ENCODE assay signal across 8 mouse cellular contexts in genomic region chr8:84968650-84969049, GRCm38 (mm10). TPM values are rescaled to one million over a fixed set of nuclear protein-coding genes. Genes with fewer than 3 reads are reported as not detected.
DNase-seq lines count a peak whose midpoint lies in the region; ATAC-seq and TF ChIP-seq lines count a peak whose summit lies in the region.

No protein-coding gene starts in this region.

- H3K27me3 ChIP-seq in G1E (ENCODE audit: insufficient read depth, low read length) = no peaks in the 10 kb centered on the region
- H3K27me3 ChIP-seq in heart, embryonic 16.5 days (ENCODE audit: control insufficient read depth, insufficient read depth, low read length) = no peaks in the 10 kb centered on the region
- no peaks in the 10 kb centered on the region for H3K27me3 ChIP-seq in liver, postnatal 0 days (ENCODE audit: insufficient read depth, low read length)

- ATAC-seq in G1E (ENCODE audit: extremely low read depth, insufficient number of reproducible peaks, low FRiP score, poor library complexity, severe bottlenecking) = no peak
- ATAC-seq in heart, embryonic 16.5 days (replicated peaks; ENCODE audit: extremely low read depth, insufficient read depth, low FRiP score) = no peak
- no peak for ATAC-seq in liver, postnatal 0 days

- no peak for TF ChIP-seq CTCF in G1E (IDR thresholded peaks at IDR 0.05; ENCODE audit: low read depth, low read length)
- TF ChIP-seq CTCF in liver, postnatal 0 days (IDR thresholded peaks at IDR 0.05; ENCODE audit: low read depth) = no peak

- peaks cover 81% of the 10 kb centered on the region for H3K4me1 ChIP-seq in G1E (ENCODE audit: insufficient read depth, low read depth, low read length)
- H3K4me1 ChIP-seq in heart, embryonic 16.5 days (ENCODE audit: control insufficient read depth, insufficient read depth, low read length) = peaks cover 33% of the 10 kb centered on the region
- H3K4me1 ChIP-seq in liver, postnatal 0 days (ENCODE audit: insufficient read depth) = peaks cover 45% of the 10 kb centered on the region

- DNase-seq in heart, adult 11 months = peak; percentile 95
- no peak for DNase-seq in heart, postnatal 25 days (ENCODE audit: low spot score)
- DNase-seq in G1E (ENCODE audit: low spot score) = no peak
- no peak for DNase-seq in liver, postnatal 0 days
- DNase-seq in urinary bladder, postnatal 25 days (ENCODE audit: low spot score) = no peak
- no peak for DNase-seq in adrenal gland, postnatal 25 days
- no peak for DNase-seq in lung, postnatal 36 days

- TF ChIP-seq EP300 in liver, postnatal 0 days (IDR thresholded peaks at IDR 0.05; ENCODE audit: low read depth) = no peak

- H3K36me3 ChIP-seq in G1E (replicated peaks) = peaks cover 59% of the 10 kb centered on the region
- H3K36me3 ChIP-seq in heart, embryonic 16.5 days (ENCODE audit: control insufficient read depth, insufficient read depth) = peaks cover 9% of the 10 kb centered on the region
- H3K36me3 ChIP-seq in liver, postnatal 0 days (replicated peaks; ENCODE audit: insufficient read depth, low read length) = peaks cover 26% of the 10 kb centered on the region

- WGBS in heart, embryonic 16.5 days = 19% methylated on average over 2 of the region's 2 CpGs
- WGBS in liver, postnatal 0 days (ENCODE audit: insufficient replicate concordance) = 12% methylated on average over 2 of the region's 2 CpGs

- intact Hi-C loops in heart, postnatal 25 days (cut with DNase I) = no loop called here

- H3K9ac ChIP-seq in heart, embryonic 16.5 days (ENCODE audit: low read length) = peak overlapping the region; percentile 88
- peak overlapping the region; percentile 91 for H3K9ac ChIP-seq in liver, postnatal 0 days (replicated peaks)

- H3K9me3 ChIP-seq in G1E (replicated peaks) = no peaks in the 10 kb centered on the region
- H3K9me3 ChIP-seq in heart, embryonic 16.5 days (replicated peaks; ENCODE audit: control insufficient read depth, low read length) = no peaks in the 10 kb centered on the region
- H3K9me3 ChIP-seq in liver, postnatal 0 days (ENCODE audit: low read length) = no peaks in the 10 kb centered on the region

- peak overlapping the region; percentile 78 for H3K4me3 ChIP-seq in G1E (ENCODE audit: low read depth, low read length)
- H3K4me3 ChIP-seq in heart, embryonic 16.5 days (ENCODE audit: low read length) = peak overlapping the region; percentile 74
- peak overlapping the region; percentile 83 for H3K4me3 ChIP-seq in liver, postnatal 0 days (ENCODE audit: low read depth, low read length)

- peak overlapping the region; percentile 86 for H3K4me2 ChIP-seq in heart, embryonic 16.5 days (ENCODE audit: low read depth, low read length)
- H3K4me2 ChIP-seq in liver, postnatal 0 days (ENCODE audit: low read depth, low read length) = peak overlapping the region; percentile 96

- peak overlapping the region; percentile 84 for H3K27ac ChIP-seq in heart, embryonic 16.5 days (ENCODE audit: low read length)
- peak overlapping the region; percentile 98 for H3K27ac ChIP-seq in liver, postnatal 0 days (ENCODE audit: low read depth)

RNA-seq across cellular contexts. Expression of gene Gm49661, which starts 0.6 kb away (rescaled TPM):
- total RNA-seq in heart, postnatal 25 days (2021) = not detected
- total RNA-seq in G1E (2014; fragmentation: Nextera tagmentation) (not detected in 2 replicates), G1E (2017) (not detected in 2 replicates)
- not detected in 2 replicates for polyA plus RNA-seq in G1E (2012)
- not detected in 2 replicates for polyA plus RNA-seq in heart, embryonic 16.5 days (2015; fragmentation: Nextera tagmentation; extraction: Ambion mirVana)
- polyA plus RNA-seq in liver, postnatal 0 days (2015; fragmentation: Nextera tagmentation; extraction: Ambion mirVana) = 0.89 TPM in 1 of 2 replicates, not detected in the other
- total RNA-seq in adrenal gland, postnatal 25 days (2021) = 4.4 TPM in 1 of 2 replicates, not detected in the other

RNA-seq across cellular contexts. Expression of gene Prdx2, which starts 0.7 kb away (rescaled TPM):
- total RNA-seq in heart, postnatal 25 days (2021) = 100 to 1,000 TPM; 650 to 659 TPM
- total RNA-seq in G1E (2014; fragmentation: Nextera tagmentation) = 134 and 185 TPM in 2 replicates
- total RNA-seq in G1E (2017) = 299 and 388 TPM in 2 replicates
- 19.6 and 86.4 TPM in 2 replicates for polyA plus RNA-seq in G1E (2012)
- 591 and 662 TPM in 2 replicates for polyA plus RNA-seq in heart, embryonic 16.5 days (2015; fragmentation: Nextera tagmentation; extraction: Ambion mirVana)
- polyA plus RNA-seq in liver, postnatal 0 days (2015; fragmentation: Nextera tagmentation; extraction: Ambion mirVana) = 780 and 831 TPM in 2 replicates
- total RNA-seq in adrenal gland, postnatal 25 days (2021) = 496 and 624 TPM in 2 replicates

RNA-seq across cellular contexts. Expression of gene Rnaseh2a, which starts 0.9 kb away (rescaled TPM):
- total RNA-seq in heart, postnatal 25 days (2021) = 10 to 100 TPM; 45.2 to 48.2 TPM
- total RNA-seq in G1E (2014; fragmentation: Nextera tagmentation) (162 and 174 TPM in 2 replicates), G1E (2017) (94.1 and 132 TPM in 2 replicates)
- 477 and 636 TPM in 2 replicates for polyA plus RNA-seq in G1E (2012)
- 80.2 and 82.7 TPM in 2 replicates for polyA plus RNA-seq in heart, embryonic 16.5 days (2015; fragmentation: Nextera tagmentation; extraction: Ambion mirVana)
- 67.1 and 70.8 TPM in 2 replicates for polyA plus RNA-seq in liver, postnatal 0 days (2015; fragmentation: Nextera tagmentation; extraction: Ambion mirVana)
- total RNA-seq in adrenal gland, postnatal 25 days (2021) = 101 and 159 TPM in 2 replicates

RNA-seq across cellular contexts. Expression of gene Junb, which starts 9.9 kb away (rescaled TPM):
- 10 to 100 TPM; 13.8 to 17.2 TPM for total RNA-seq in heart, postnatal 25 days (2021)
- total RNA-seq in G1E (2014; fragmentation: Nextera tagmentation) (25.6 and 38.5 TPM in 2 replicates), G1E (2017) (23.8 and 33.6 TPM in 2 replicates)
- polyA plus RNA-seq in G1E (2012) = 66.8 and 78.5 TPM in 2 replicates
- polyA plus RNA-seq in heart, embryonic 16.5 days (2015; fragmentation: Nextera tagmentation; extraction: Ambion mirVana) = 11.7 and 15.3 TPM in 2 replicates
- 14.2 and 21.9 TPM in 2 replicates for polyA plus RNA-seq in liver, postnatal 0 days (2015; fragmentation: Nextera tagmentation; extraction: Ambion mirVana)
- total RNA-seq in adrenal gland, postnatal 25 days (2021) = 32.8 and 33.2 TPM in 2 replicates

RNA-seq across cellular contexts. Expression of gene Hook2, which starts 21.8 kb away (rescaled TPM):
- total RNA-seq in heart, postnatal 25 days (2021) = 1 to 10 TPM; 2.0 to 2.1 TPM
- 2.7 and 3.4 TPM in 2 replicates for total RNA-seq in G1E (2014; fragmentation: Nextera tagmentation)
- total RNA-seq in G1E (2017) = 7.9 and 8.2 TPM in 2 replicates
- polyA plus RNA-seq in G1E (2012) = 12.2 and 12.7 TPM in 2 replicates
- 8.9 and 9.1 TPM in 2 replicates for polyA plus RNA-seq in heart, embryonic 16.5 days (2015; fragmentation: Nextera tagmentation; extraction: Ambion mirVana)
- 12.0 and 12.2 TPM in 2 replicates for polyA plus RNA-seq in liver, postnatal 0 days (2015; fragmentation: Nextera tagmentation; extraction: Ambion mirVana)
- 7.7 and 10.8 TPM in 2 replicates for total RNA-seq in adrenal gland, postnatal 25 days (2021)
